Mouse (Mus musculus) kidney, adult 2 months (tissue): Measurements from ENCODE around the gene Ppm1h.

Experiments used
- CTCF ChIP-seq: fragments of 200-500 bp; conservative IDR thresholded peaks from 2 replicates; pipeline ENCODE4 v1.5.1; 2011; ENCODE audit warnings: low read depth, mild to moderate bottlenecking, control low read depth, low read length, moderate library complexity, mixed read lengths; ENCODE audit not compliant: insufficient read depth, insufficient read length
- POLR2A ChIP-seq: fragments of 200-500 bp; IDR thresholded peaks from one replicate; pipeline ENCODE4 v1.6.1; 2011; ENCODE audit warnings: low read depth, low read length, control low read depth

GRCm38 (mm10) chr10:122872720-122873119, 194.2 kb downstream of the Ppm1h start:
- TF ChIP-seq CTCF (no peak), POLR2A (no peak)
